Mouse (Mus musculus) ES-E14 (cell line): ENCODE measurements around the gene Pgs1.

Experiments used
- HCFC1 ChIP-seq: IDR thresholded peaks from 2 replicates; pipeline ENCODE4 v1.6.1; 2012; ENCODE audit warnings: low read length, inconsistent platforms, borderline replicate concordance; ENCODE audit not compliant: insufficient read depth
- ZC3H11A ChIP-seq: IDR thresholded peaks from 2 replicates; pipeline ENCODE4 v1.6.1; 2012; ENCODE audit warnings: low read depth, mild to moderate bottlenecking, inconsistent platforms, low read length, borderline replicate concordance

DNA sequence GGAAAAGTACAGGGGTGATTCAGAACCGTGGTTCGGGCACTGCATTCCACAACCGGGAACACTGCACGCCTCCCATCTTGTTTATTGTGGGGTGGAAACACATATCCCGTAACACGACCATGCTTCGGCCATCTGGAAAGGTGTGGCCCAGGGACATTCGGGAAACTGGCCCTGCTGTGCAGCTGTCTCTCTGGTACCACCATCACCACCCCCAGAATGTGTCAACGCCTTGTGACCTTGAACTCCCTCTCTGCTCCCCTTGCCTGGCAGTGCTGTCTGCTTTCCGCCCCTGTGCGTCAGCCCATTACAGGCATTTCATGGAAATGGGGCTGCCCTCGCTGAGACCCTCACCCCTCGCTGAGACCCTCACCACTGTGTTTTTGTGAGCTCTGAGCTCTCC, 48.3 kb downstream of the Pgs1 start:
- TF ChIP-seq HCFC1 = no peak
- no peak for TF ChIP-seq ZC3H11A
